Mouse (Mus musculus): ENCODE data around the gene Trp53i13. TPM values are rescaled to one million over a fixed set of nuclear protein-coding genes. Genes with fewer than 3 reads are reported as not detected.

The Trp53i13 gene
- total and polyA plus RNA-seq, 2 experiments = 1.6 to 6.2 TPM

DNA sequence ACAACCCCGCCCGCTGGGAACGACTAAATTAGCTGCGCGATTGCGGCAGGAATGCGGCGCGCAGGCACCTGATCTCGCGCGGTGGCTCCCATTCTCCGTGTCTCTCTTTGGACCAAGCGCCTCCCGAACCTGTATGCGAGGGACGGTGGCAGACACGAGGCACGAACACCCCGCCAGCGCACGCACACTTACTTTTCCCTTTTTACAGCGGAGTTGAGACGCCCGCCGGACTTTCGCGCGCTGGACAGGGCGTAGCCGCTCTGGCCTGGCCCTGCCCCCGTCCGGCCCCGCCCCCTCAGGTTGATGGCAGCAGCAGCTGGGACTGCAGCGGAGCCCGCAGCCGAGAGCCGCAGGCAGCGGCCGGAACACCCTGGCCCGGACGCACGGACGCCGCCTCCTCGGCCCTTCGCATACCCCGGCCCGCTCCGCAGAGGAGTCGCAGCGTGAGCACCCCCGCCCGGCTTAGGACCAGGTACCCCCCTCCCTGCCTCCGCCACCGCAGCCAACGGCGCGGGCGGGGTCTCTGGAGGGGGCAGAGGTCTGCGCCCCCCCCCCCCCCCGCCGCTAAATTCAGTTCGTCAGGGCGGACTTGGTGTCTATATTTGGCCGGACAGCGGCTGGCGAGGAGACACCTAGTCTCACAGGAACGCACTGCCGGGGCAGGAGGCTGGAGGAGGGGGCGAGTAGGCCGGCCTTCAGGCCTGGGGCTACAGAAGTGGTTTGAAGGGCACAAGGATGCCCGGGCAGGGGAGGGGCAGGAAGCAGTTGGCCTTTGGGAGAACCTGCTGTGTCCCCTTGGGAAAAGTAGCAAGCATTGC is 53.3 kb downstream of the Trp53i13 start, which contains the start of gene Coro6:
Gene Coro6 (plus strand): TSS at position 129 of the 818 bp plus-strand sequence.
- 2% methylated on average over 72 of the region's 73 CpGs for WGBS
- TF ChIP-seq CTCF (IDR thresholded peaks at IDR 0.05; ENCODE audit: low read depth, low read length) (no peak), POLR2A (IDR thresholded peaks at IDR 0.05; ENCODE audit: extremely low read depth, insufficient read depth, low read length) (no peak)
- H3K27me3 ChIP-seq (ENCODE audit: control insufficient read depth, insufficient read depth, low read length) = peaks cover 3% of the 10 kb centered on the region; the same call in 1 of the 2 replicates

DNA sequence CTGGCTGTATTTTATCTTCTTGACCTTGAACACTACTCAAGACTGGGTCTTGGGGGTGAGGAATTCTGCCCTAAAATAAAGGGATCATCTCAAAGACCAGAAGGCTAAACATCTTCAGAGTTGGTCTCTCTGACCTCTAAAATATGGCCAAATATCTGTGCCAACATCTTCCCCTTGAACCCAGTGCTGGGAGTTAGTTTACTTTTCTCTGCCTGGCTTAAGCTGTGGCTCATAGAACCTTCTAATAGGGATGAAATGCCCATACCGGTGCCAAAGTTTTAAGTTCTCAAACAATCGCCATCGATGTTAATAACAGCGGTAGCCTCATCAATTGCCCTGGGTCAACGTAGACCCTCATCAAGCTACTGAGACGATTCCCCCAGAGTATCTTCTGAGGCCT is 53.9 kb downstream of the Trp53i13 start:
- Histone ChIP-seq H3K4me3 (ENCODE audit: insufficient read depth, low read depth, low read length) (peak overlapping the region; percentile 68; the same call in 1 of the 2 replicates), H3K4me1 (ENCODE audit: control insufficient read depth, insufficient read depth, low read length) (peaks cover 3% of the 10 kb centered on the region; the same call in 1 of the 2 replicates), H3K79me2 (ENCODE audit: control insufficient read depth, insufficient read depth, low read length) (no peaks in the 10 kb centered on the region), H3K27me3 (ENCODE audit: control insufficient read depth, insufficient read depth, low read length) (peaks cover 3% of the 10 kb centered on the region; the same call in 1 of the 2 replicates), H3K36me3 (ENCODE audit: control insufficient read depth, insufficient read depth, low read length) (no peaks in the 10 kb centered on the region), H3K9ac (ENCODE audit: low read depth, low read length) (peak overlapping the region; percentile 58; the same call in 1 of the 2 replicates), H3K27ac (replicated peaks; ENCODE audit: insufficient read depth, low read depth, low read length) (no peak overlapping the region)
- WGBS = 4% methylated on average over 6 of the region's 6 CpGs
- no peak for TF ChIP-seq CTCF (IDR thresholded peaks at IDR 0.05; ENCODE audit: low read depth, low read length)
- TF ChIP-seq POLR2A (IDR thresholded peaks at IDR 0.05; ENCODE audit: extremely low read depth, insufficient read depth, low read length) = no peak
- DNase-seq (ENCODE audit: extremely low read depth, low read depth, low spot score) = no peak

More for the DNA sequence above, 53.3 kb downstream of the Trp53i13 start, which contains the start of gene Coro6:
- Histone ChIP-seq H3K4me1 (ENCODE audit: control insufficient read depth, insufficient read depth, low read length) (peaks cover 6% of the 10 kb centered on the region; the same call in 1 of the 2 replicates), H3K4me3 (ENCODE audit: insufficient read depth, low read depth, low read length) (peak within 1 kb of the TSS; percentile 68), H3K79me2 (ENCODE audit: control insufficient read depth, insufficient read depth, low read length) (no peaks in the 10 kb centered on the region), H3K27ac (replicated peaks; ENCODE audit: insufficient read depth, low read depth, low read length) (no peak within 1 kb of the TSS), H3K36me3 (ENCODE audit: control insufficient read depth, insufficient read depth, low read length) (no peaks in the 10 kb centered on the region), H3K9ac (ENCODE audit: low read depth, low read length) (peak within 1 kb of the TSS; percentile 58)
- peak; percentile 45 for DNase-seq (ENCODE audit: extremely low read depth, low read depth, low spot score)

Other genes with a start within 250 kb of the Trp53i13 start
- 0.07 and 0.09 TPM in 2 replicates for gene Coro6, start 53.6 kb downstream of the Trp53i13 start, total RNA-seq (2014; rRNA removed)
- gene Coro6, start 53.6 kb downstream of the Trp53i13 start, polyA plus RNA-seq (2012; rRNA removed) = 0.16 and 0.19 TPM in 2 replicates
- 0.37 and 0.67 TPM in 2 replicates for gene Ankrd13b, start 26.3 kb downstream of the Trp53i13 start, total RNA-seq (2014; rRNA removed)
- 4.8 and 8.0 TPM in 2 replicates for gene Ankrd13b, start 26.3 kb downstream of the Trp53i13 start, polyA plus RNA-seq (2012; rRNA removed)
- gene Git1, start 22.4 kb downstream of the Trp53i13 start, total RNA-seq (2014; rRNA removed) = 2.8 and 4.4 TPM in 2 replicates
- gene Git1, start 22.4 kb downstream of the Trp53i13 start, polyA plus RNA-seq (2012; rRNA removed) = 8.9 and 11.2 TPM in 2 replicates
- gene Abhd15, start 859 bp downstream of the Trp53i13 start, total RNA-seq (2014; rRNA removed) = 43.0 and 44.8 TPM in 2 replicates
- gene Abhd15, start 859 bp downstream of the Trp53i13 start, polyA plus RNA-seq (2012; rRNA removed) = 32.7 and 55.6 TPM in 2 replicates
- gene Gm10392, start 3.2 kb upstream of the Trp53i13 start, total RNA-seq (2014; rRNA removed) = not detected in 2 replicates
- not detected in 2 replicates for gene Gm10392, start 3.2 kb upstream of the Trp53i13 start, polyA plus RNA-seq (2012; rRNA removed)
- 23.0 and 24.6 TPM in 2 replicates for gene Taok1, start 91.8 kb upstream of the Trp53i13 start, total RNA-seq (2014; rRNA removed)
- 2.5 and 2.6 TPM in 2 replicates for gene Taok1, start 91.8 kb upstream of the Trp53i13 start, polyA plus RNA-seq (2012; rRNA removed)
- gene Nufip2, start 170.2 kb upstream of the Trp53i13 start, total RNA-seq (2014; rRNA removed) = 21.7 and 25.0 TPM in 2 replicates
- gene Nufip2, start 170.2 kb upstream of the Trp53i13 start, polyA plus RNA-seq (2012; rRNA removed) = 5.4 and 8.3 TPM in 2 replicates
- not detected in 2 replicates for gene Cryba1, start 209.3 kb upstream of the Trp53i13 start, total RNA-seq (2014; rRNA removed)
- not detected in 2 replicates for gene Cryba1, start 209.3 kb upstream of the Trp53i13 start, polyA plus RNA-seq (2012; rRNA removed)
- gene Myo18a, start 247.3 kb upstream of the Trp53i13 start, total RNA-seq (2014; rRNA removed) = 28.6 and 33.7 TPM in 2 replicates
- 33.8 and 42.0 TPM in 2 replicates for gene Myo18a, start 247.3 kb upstream of the Trp53i13 start, polyA plus RNA-seq (2012; rRNA removed)